Mouse (Mus musculus) erythroblast, embryonic 14.5 days (primary cell): Measurements from ENCODE around the gene Foxp1.

ENCODE experiments used
- GATA1 ChIP-seq: IDR thresholded peaks from 2 replicates; pipeline ENCODE4 v1.6.1; 2012; ENCODE audit warnings: low read length, inconsistent platforms, mixed read lengths
- TAL1 ChIP-seq: IDR thresholded peaks from 3 replicates; pipeline ENCODE4 v1.6.1; 2012; ENCODE audit warnings: low read length, inconsistent platforms, mixed read lengths

DNA sequence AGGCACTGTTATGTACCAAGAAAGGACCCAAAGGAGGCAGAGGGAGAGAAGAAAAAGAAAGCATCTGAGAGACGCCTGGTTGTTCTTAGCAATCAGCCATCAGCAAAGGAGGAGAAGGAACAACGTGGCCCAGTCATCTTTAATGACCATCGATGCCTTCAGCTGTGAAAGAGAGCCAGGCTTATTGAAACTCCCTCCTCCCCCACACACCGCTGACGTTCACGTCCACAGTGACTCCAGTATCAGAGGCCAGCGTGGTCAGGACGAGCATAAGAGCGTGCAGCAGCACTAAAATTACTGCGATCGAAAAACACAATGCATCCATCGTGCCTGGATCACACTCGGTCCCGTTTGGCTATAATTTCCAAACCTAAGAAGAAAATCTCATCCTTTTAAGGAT lies 223.3 kb downstream of the Foxp1 start:
- no peak for TF ChIP-seq GATA1
- TF ChIP-seq TAL1, result no peak
